Mouse (Mus musculus) forebrain, postnatal 0 days (tissue): ENCODE measurements around the gene Bub3. TPM values are rescaled to one million over a fixed set of nuclear protein-coding genes. Genes with fewer than 3 reads are reported as not detected.
A peak's percentile ranks its signal among the peaks of the same experiment; 100 is the strongest.

Experiments
- ATAC-seq: fragments of 200-750 bp; cut with Nextera tagmentation; 2 replicates; pipeline ENCODE4 v1.8.0; 2017; ENCODE audit warnings: mild to moderate bottlenecking, moderate library complexity
- DNase-seq: peaks from one replicate; pipeline ENCODE4 v3.0.0-alpha.2; 2015
- H3K27ac ChIP-seq: fragments of 300-500 bp; sonication (generic); 2 replicates; pipeline ENCODE4 v1.5.1; 2014; ENCODE audit warnings: low read depth, mild to moderate bottlenecking, antibody characterized with exemption, low read length, moderate library complexity, mixed read lengths
- H3K27me3 ChIP-seq: fragments of 300-500 bp; sonication (generic); 2 replicates; pipeline ENCODE4 v1.6.1; 2014; ENCODE audit warnings: mild to moderate bottlenecking, low read length, mixed read lengths; ENCODE audit not compliant: insufficient read depth
- H3K36me3 ChIP-seq: fragments of 300-500 bp; sonication (generic); 2 replicates; pipeline ENCODE4 v1.6.1; 2014; ENCODE audit warnings: mild to moderate bottlenecking, moderate library complexity; ENCODE audit not compliant: insufficient read depth
- H3K4me1 ChIP-seq: fragments of 300-500 bp; sonication (generic); 2 replicates; pipeline ENCODE4 v1.6.1; 2014; ENCODE audit warnings: antibody characterized with exemption; ENCODE audit not compliant: insufficient read depth
- H3K4me2 ChIP-seq: fragments of 300-500 bp; sonication (generic); 2 replicates; pipeline ENCODE4 v1.6.1; 2014; ENCODE audit warnings: low read depth, mild to moderate bottlenecking, moderate library complexity
- H3K4me3 ChIP-seq: fragments of 300-500 bp; sonication (generic); 2 replicates; pipeline ENCODE4 v1.5.1; 2014; ENCODE audit warnings: low read depth, low read length, mixed read lengths
- H3K9ac ChIP-seq: fragments of 300-500 bp; sonication (generic); 2 replicates; pipeline ENCODE4 v1.6.1; 2014; ENCODE audit warnings: mild to moderate bottlenecking
- H3K9me3 ChIP-seq: fragments of 300-500 bp; sonication (generic); 2 replicates; pipeline ENCODE4 v1.6.1; 2016; ENCODE audit warnings: low read length
- CTCF ChIP-seq: sonication (generic); IDR thresholded peaks from 2 replicates; pipeline ENCODE4 v1.5.1; 2016; ENCODE audit warnings: antibody characterized with exemption, control low read depth, low read depth
- WGBS: fragments of 180-500 bp; shearing (Covaris S2); extraction: QIAGEN DNeasy Blood & Tissue Kit; methylation state at CpG from one replicate; pipeline ENCODE4 v1.1.7; 2014; 5-methylcytosine and 5-hydroxymethylcytosine counted together
- polyA plus RNA-seq: library from polyadenylated mRNA; unstranded; fragments of >200 nt; fragmentation: Nextera tagmentation; extraction: Ambion mirVana; gene quantifications from 2 replicates; pipeline ENCODE4 v1.2.1, GENCODE M21; 2015
- total RNA-seq: library from RNA; depleted of rRNA; stranded (reverse); fragments of >200 nt; gene quantifications from 2 replicates; pipeline ENCODE4 v1.2.3, GENCODE M21; 2014; rRNA removed

The Bub3 gene
- total and polyA plus RNA-seq, 2 experiments from 2014 or later: 95.3 to 124 TPM

DNA sequence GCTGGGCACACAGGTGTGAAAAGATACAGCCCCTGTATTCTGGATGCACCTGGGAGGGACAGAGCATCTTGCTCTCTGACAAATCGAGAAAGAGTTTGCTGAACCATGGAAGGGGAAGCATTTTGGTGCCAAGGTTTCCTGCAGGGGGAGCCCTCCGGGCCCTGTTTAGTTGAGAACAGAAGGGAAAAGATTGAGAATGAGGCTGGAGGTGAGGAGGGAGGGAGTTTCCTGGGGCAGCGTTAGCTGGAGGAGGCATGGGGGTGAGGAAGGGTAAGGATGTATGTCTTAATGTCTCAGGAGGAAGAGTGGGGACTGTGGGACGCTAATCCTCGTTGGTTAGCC lies 38.4 kb downstream of the Bub3 start:
- Histone ChIP-seq H3K4me2 (0 out of 2 replicates have a peak overlapping the region, but pooled peaks have one; percentile 9), H3K9me3 (no peaks in the 10 kb centered on the region), H3K27ac (no peak overlapping the region), H3K4me1 (peaks cover 4% of the 10 kb centered on the region; the same call in 1 of the 2 replicates), H3K36me3 (no peaks in the 10 kb centered on the region), H3K27me3 (peaks cover 9% of the 10 kb centered on the region), H3K4me3 (no peak overlapping the region), H3K9ac (0 out of 2 replicates have a peak overlapping the region, but pooled peaks have one; percentile 18)
- ATAC-seq: peak; percentile 65
- WGBS: 5% methylated on average over 5 of the region's 5 CpGs
- peak; percentile 68 for DNase-seq
- TF ChIP-seq CTCF: peak; percentile 53; the same call in 1 of the 2 replicates

GRCm38 (mm10) chr7:131602106-131602505 lies 42.1 kb downstream of the Bub3 start:
- 54% methylated on average over 7 of the region's 7 CpGs for WGBS
- Histone ChIP-seq H3K4me2 (no peak overlapping the region), H3K4me3 (no peak overlapping the region), H3K27ac (no peak overlapping the region), H3K27me3 (peaks cover 5% of the 10 kb centered on the region), H3K4me1 (peaks cover 4% of the 10 kb centered on the region; the same call in 1 of the 2 replicates), H3K9ac (no peak overlapping the region), H3K36me3 (no peaks in the 10 kb centered on the region), H3K9me3 (no peaks in the 10 kb centered on the region)
- DNase-seq: no peak
- no peak for TF ChIP-seq CTCF
- ATAC-seq: no peak

GRCm38 (mm10) chr7:131603186-131603585 lies 43.2 kb downstream of the Bub3 start:
- 9% methylated on average over 9 of the region's 11 CpGs for WGBS
- TF ChIP-seq CTCF: no peak
- no peak overlapping the region for H3K4me3 ChIP-seq

DNA sequence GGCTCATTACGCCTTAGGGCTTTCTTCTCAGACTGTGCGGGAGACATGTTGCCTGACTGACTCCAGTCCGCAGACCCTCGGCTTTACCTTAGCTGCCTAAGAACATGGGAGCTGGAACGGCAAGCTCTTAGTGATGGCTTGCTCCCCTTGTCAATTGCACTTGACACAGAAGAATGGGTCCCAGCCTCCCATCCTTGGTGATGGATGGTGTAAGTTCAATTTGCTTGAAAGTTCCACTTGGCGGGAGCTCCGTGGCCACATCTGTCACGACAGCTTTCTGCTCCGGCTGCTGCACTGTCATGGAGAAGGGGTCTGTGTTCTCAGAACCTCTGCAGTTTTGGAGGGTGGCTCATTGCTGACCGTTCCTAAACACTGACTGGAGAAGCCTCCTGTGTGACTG lies 44.9 kb downstream of the Bub3 start:
- H3K9me3 ChIP-seq: no peaks in the 10 kb centered on the region
- no peaks in the 10 kb centered on the region; the same call in 1 of the 2 replicates for H3K27me3 ChIP-seq
- H3K4me3 ChIP-seq: no peak overlapping the region
- no peak overlapping the region for H3K4me2 ChIP-seq
- WGBS: 91% methylated on average over 10 of the region's 10 CpGs
- H3K36me3 ChIP-seq: no peaks in the 10 kb centered on the region
- H3K9ac ChIP-seq: no peak overlapping the region
- H3K4me1 ChIP-seq: no peaks in the 10 kb centered on the region
- DNase-seq (no peak), ATAC-seq (no peak)
- no peak for TF ChIP-seq CTCF
- H3K27ac ChIP-seq: no peak overlapping the region

More at GRCm38 (mm10) chr7:131603186-131603585, 43.2 kb downstream of the Bub3 start:
- H3K9me3 ChIP-seq: no peaks in the 10 kb centered on the region
- peaks cover 5% of the 10 kb centered on the region for H3K27me3 ChIP-seq
- H3K9ac ChIP-seq: no peak overlapping the region
- no peak for ATAC-seq
- H3K27ac ChIP-seq: no peak overlapping the region
- H3K36me3 ChIP-seq: no peaks in the 10 kb centered on the region
- no peak for DNase-seq
- H3K4me1 ChIP-seq: peaks cover 1% of the 10 kb centered on the region; the same call in 1 of the 2 replicates
- H3K4me2 ChIP-seq: no peak overlapping the region

GRCm38 (mm10) chr7:131605481-131605880 lies 45.5 kb downstream of the Bub3 start:
- no peak for DNase-seq
- H3K4me2 ChIP-seq: no peak overlapping the region
- no peaks in the 10 kb centered on the region; the same call in 1 of the 2 replicates for H3K27me3 ChIP-seq
- TF ChIP-seq CTCF: no peak
- no peak overlapping the region for H3K9ac ChIP-seq
- H3K4me1 ChIP-seq: no peaks in the 10 kb centered on the region
- 55% methylated on average over 4 of the region's 4 CpGs for WGBS
- no peak overlapping the region for H3K4me3 ChIP-seq
- no peaks in the 10 kb centered on the region for H3K36me3 ChIP-seq
- no peak for ATAC-seq
- no peak overlapping the region for H3K27ac ChIP-seq
- H3K9me3 ChIP-seq: no peaks in the 10 kb centered on the region

DNA sequence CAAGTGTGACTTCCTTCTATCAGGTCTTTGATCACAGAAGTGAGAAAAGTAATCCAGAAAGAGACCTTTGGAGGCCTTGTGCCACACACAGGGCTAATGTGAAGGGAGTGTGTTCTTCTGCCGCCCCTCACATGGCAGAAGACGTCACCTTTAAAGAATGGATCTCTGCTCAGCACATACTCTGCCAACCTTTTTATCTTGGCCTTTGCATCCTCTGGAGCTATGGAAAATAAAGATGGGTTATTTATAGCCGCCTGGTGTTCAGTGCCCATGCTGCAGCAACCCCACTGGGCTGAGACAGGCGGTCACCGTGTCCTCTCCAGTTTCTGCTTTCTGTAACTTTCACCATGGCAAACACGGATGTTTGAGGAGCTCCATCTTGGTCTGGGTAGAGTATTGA lies 48.0 kb downstream of the Bub3 start:
- Histone ChIP-seq H3K4me1 (no peaks in the 10 kb centered on the region), H3K36me3 (no peaks in the 10 kb centered on the region), H3K9ac (no peak overlapping the region), H3K27me3 (no peaks in the 10 kb centered on the region), H3K27ac (no peak overlapping the region), H3K4me3 (no peak overlapping the region), H3K4me2 (no peak overlapping the region), H3K9me3 (no peaks in the 10 kb centered on the region)
- 92% methylated on average over 6 of the region's 6 CpGs for WGBS
- no peak for DNase-seq
- no peak for TF ChIP-seq CTCF
- ATAC-seq: no peak

GRCm38 (mm10) chr7:131609677-131610076 lies 49.7 kb downstream of the Bub3 start:
- Histone ChIP-seq H3K4me2 (no peak overlapping the region), H3K36me3 (no peaks in the 10 kb centered on the region), H3K9ac (no peak overlapping the region), H3K4me1 (no peaks in the 10 kb centered on the region), H3K27me3 (no peaks in the 10 kb centered on the region), H3K27ac (no peak overlapping the region), H3K9me3 (no peaks in the 10 kb centered on the region), H3K4me3 (no peak overlapping the region)
- WGBS: 46% methylated on average over 7 of the region's 7 CpGs
- ATAC-seq (no peak), DNase-seq (no peak)
- TF ChIP-seq CTCF: no peak

Other genes starting within 250 kb of the Bub3 start
- 0.76 TPM in 1 of 2 replicates, not detected in the other for gene Cuzd1, start 237.9 kb upstream of the Bub3 start, total RNA-seq
- gene Cuzd1, start 237.9 kb upstream of the Bub3 start, polyA plus RNA-seq: 0.13 and 0.16 TPM in 2 replicates
- not detected in 2 replicates for gene Fam24b, start 230.7 kb upstream of the Bub3 start, total RNA-seq
- not detected in 2 replicates for gene Fam24b, start 230.7 kb upstream of the Bub3 start, polyA plus RNA-seq
- not detected in 2 replicates for gene Fam24a, start 226.4 kb upstream of the Bub3 start, total RNA-seq
- gene Fam24a, start 226.4 kb upstream of the Bub3 start, polyA plus RNA-seq: not detected in 2 replicates
- gene 2310057M21Rik, start 197.5 kb upstream of the Bub3 start, total RNA-seq: 7.6 and 21.7 TPM in 2 replicates
- 16.2 and 22.3 TPM in 2 replicates for gene 2310057M21Rik, start 197.5 kb upstream of the Bub3 start, polyA plus RNA-seq
- 22.6 and 36.3 TPM in 2 replicates for gene Pstk, start 189.1 kb upstream of the Bub3 start, total RNA-seq
- 36.4 and 39.8 TPM in 2 replicates for gene Pstk, start 189.1 kb upstream of the Bub3 start, polyA plus RNA-seq
- 18.8 and 20.8 TPM in 2 replicates for gene Ikzf5, start 149.7 kb upstream of the Bub3 start, total RNA-seq
- gene Ikzf5, start 149.7 kb upstream of the Bub3 start, polyA plus RNA-seq: 10.0 and 10.5 TPM in 2 replicates
- gene Acadsb, start 149.6 kb upstream of the Bub3 start, total RNA-seq: 56.7 and 80.3 TPM in 2 replicates
- gene Acadsb, start 149.6 kb upstream of the Bub3 start, polyA plus RNA-seq: 51.6 and 73.3 TPM in 2 replicates
- 0.38 and 1.6 TPM in 2 replicates for gene Hmx3, start 17.4 kb upstream of the Bub3 start, total RNA-seq
- gene Hmx3, start 17.4 kb upstream of the Bub3 start, polyA plus RNA-seq: 0.62 TPM in 1 of 2 replicates, not detected in the other
- gene Hmx2, start 11.4 kb upstream of the Bub3 start, total RNA-seq: 1.1 and 1.3 TPM in 2 replicates
- 0.11 and 0.45 TPM in 2 replicates for gene Hmx2, start 11.4 kb upstream of the Bub3 start, polyA plus RNA-seq